Mouse (Mus musculus) heart, postnatal 14 days (tissue): ENCODE results near the gene Gm49601. TPM values are rescaled to one million over a fixed set of nuclear protein-coding genes. Genes with fewer than 3 reads are reported as not detected.

Experiments
- DNase-seq, 2 experiments: peaks; one replicate each; pipeline ENCODE4 v3.0.0; 2021 to 2022
- intact Hi-C: fragments of 180-260 bp; cut with DNase I; formaldehyde crosslinking; loops from one replicate; pipeline ENCODE4 v1.15.1; 2025
- total RNA-seq, 2 experiments: library from RNA; stranded (reverse); gene quantifications; 2 replicates each; pipeline ENCODE4 v1.2.3; 2021

Gene Gm49601
- total RNA-seq, 2 experiments from 2014 or later = 2.8 to 4.0 TPM

DNA sequence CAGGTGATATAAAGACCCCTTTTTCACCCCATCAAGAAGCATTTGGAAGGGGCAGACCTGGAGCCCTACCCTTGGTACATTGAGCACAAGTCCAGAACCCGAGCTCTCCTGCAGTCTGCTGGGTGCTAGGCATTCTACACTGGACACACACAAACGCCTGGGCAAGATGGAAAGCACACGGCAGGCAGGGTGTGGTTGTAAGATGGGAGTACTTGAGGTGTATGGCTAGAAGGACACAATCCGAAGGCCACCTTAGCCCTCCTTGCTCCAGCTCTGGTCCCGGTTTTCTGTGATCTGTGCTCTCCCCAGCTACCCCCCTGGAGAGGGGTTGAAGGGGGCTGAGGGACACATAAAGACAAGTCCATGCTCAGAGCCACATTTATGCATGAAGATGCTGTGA is 4.1 kb upstream of the Gm49601 start:
- intact Hi-C loops = no loop called here
- DNase-seq = no peak

GRCm38 (mm10) chr16:18629390-18630231 is 3.4 kb upstream of the Gm49601 start, which contains the start of gene Sept5:
TSS of gene Sept5 (minus strand) at chr16:18629954.
- intact Hi-C loops = loop anchor here (5.0 kb wide), 3 partner anchors 48 to 228 kb away; no protein-coding TSS in a partner anchor
- peak; percentile 78 to 85 for DNase-seq

GRCm38 (mm10) chr16:18628948-18629340 is 2.7 kb upstream of the Gm49601 start:
- DNase-seq = no peak
- intact Hi-C loops = loop anchor here (5.0 kb wide), 3 partner anchors 48 to 228 kb away; no protein-coding TSS in a partner anchor

GRCm38 (mm10) chr16:18628206-18628947 is 2.1 kb upstream of the Gm49601 start:
- DNase-seq = no peak
- intact Hi-C loops = loop anchor here (5.0 kb wide), 3 partner anchors 49 to 229 kb away; no protein-coding TSS in a partner anchor

DNA sequence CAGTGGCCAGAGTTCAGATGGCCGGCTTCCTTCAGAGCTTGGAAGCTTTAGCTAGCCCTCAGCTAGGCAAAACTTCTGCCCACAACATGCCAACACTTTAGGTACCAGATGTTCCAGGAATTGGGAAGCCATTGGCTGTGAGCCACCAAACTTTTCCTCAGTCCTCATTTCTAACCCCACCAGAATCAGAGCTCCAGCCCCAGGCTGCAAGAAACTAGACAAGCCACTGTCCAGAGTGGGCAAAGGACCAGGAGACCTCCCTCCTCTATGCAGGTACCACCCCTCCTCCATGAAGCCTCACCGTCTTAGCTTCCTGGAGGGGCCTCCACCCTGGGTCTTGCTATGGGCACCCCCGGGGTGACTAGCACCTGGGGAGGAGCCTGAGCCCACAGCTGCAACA is 936 bp upstream of the Gm49601 start:
- DNase-seq = no peak
- intact Hi-C loops = loop anchor here (5.0 kb wide), 3 partner anchors 50 to 230 kb away; no protein-coding TSS in a partner anchor

- peak in 1 of 2 experiments; percentile 21 for DNase-seq
- intact Hi-C loops = loop anchor here (5.0 kb wide), 3 partner anchors 51 to 231 kb away; no protein-coding TSS in a partner anchor
Measured at GRCm38 (mm10) chr16:18625791-18626311, 376 bp downstream of the Gm49601 start.

DNA sequence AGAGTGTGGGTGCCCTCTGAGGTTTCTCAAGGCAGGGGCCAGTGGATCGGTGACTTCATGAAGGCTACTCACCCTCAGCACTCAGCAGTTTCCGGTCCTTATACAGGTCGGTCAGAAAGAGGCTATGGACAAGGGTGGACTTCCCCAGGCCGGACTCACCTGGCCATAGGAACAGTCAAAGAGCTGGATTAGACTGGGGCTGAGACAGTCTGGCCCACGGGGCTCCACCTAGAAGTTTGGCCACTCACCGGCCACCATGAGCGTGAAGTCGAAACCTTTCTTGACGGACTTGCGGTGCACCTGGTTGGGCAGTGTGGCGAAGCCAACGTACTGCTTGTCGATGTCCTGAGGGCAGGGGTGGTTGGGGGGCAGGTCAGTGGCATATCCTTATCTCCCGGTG is 1.1 kb downstream of the Gm49601 start:
- DNase-seq = no peak
- intact Hi-C loops = loop anchor here (5.0 kb wide), 3 partner anchors 52 to 232 kb away; no protein-coding TSS in a partner anchor

DNA sequence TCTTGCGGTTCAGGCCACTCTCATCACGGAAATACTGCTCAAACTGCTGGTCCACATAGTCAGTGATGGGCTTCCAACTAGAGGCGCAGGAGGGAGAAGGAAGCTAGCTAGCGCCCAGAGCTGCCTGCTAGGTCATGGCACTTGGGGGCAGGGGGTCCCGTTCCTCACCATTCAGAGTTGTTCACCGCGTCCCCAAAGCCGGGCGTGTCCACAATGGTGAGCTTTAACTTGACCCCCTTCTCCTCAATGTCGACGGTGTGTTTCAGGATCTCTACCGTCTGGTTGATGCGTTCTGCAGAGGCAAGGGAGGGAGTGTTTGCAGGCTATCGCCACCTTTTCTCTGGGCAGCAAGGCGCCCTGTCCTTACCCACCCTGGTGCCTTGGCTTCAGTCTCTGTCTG is 1.6 kb downstream of the Gm49601 start:
- intact Hi-C loops = loop anchor here (5.0 kb wide), 3 partner anchors 53 to 233 kb away; no protein-coding TSS in a partner anchor
- no peak for DNase-seq

GRCm38 (mm10) chr16:18623751-18624540 is 2.3 kb downstream of the Gm49601 start:
- intact Hi-C loops = no loop called here
- no peak for DNase-seq

- DNase-seq = no peak
- intact Hi-C loops = no loop called here
Measured at GRCm38 (mm10) chr16:18622916-18623750, 3.1 kb downstream of the Gm49601 start.

GRCm38 (mm10) chr16:18622019-18622418 is 4.2 kb downstream of the Gm49601 start, which contains the start of gene Gp1bb:
TSS of gene Gp1bb (minus strand) at chr16:18622403.
- intact Hi-C loops = no loop called here
- no peak for DNase-seq

- peak; percentile 30 to 38 for DNase-seq
- intact Hi-C loops = no loop called here
Measured at GRCm38 (mm10) chr16:18621362-18622001, 4.7 kb downstream of the Gm49601 start.

DNA sequence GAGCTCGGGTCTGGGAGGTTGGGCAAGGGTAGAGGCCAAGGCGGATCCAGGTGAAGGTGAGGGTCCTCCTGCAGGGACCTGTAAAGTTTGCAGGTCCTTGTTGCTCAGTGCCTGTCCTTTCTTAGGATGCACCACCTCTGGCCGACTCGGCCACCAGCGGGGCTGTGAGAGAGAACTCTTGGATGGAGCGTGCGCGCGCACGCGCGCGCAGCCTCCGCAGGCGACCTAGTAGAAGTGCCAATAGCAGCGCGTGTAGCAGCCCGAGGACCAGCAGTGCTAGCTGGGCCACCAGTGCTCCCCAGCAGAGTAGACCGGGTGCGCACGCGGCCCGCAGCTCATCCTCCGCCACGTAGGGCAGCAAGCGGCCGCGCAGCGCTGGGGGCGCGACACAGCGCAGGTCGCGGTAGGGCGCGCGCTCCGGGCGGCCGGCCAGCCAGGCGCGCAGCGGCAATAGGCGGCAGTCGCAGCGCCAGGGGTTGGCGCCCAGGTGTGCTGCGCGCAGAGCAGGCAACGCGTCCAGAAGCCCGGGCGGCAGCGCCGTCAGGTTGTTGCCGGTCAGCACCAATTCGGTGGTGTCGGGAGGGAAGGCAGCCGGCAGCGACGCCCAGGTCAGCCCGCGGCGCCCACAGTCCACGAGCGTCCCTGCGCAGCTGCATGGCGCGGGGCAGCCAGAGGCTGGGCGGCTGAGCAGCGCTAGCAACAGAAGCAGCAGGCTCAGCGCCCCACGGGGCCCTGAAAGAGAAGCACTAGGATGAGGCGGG is 5.4 kb downstream of the Gm49601 start:
- intact Hi-C loops = no loop called here
- DNase-seq = peak; percentile 40 to 53

DNA sequence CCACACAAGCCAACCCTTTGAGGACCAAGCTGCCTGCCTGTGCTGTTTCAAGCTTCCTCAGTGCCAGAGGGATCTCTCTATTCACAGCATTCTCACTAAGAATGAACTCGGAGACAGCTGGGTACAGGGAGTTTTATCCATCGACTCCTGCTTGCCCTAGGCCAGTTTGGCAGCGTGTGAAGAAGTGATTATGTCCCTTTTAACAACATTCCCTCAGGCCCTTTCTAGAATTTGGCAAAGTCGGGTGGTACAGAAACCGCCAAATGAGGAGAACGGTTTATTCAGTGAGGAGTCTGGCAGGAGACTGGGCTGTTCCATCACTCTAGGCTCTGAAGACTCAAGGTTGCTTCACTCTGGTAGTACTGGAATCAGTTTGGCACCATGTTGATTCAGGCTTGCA is 6.0 kb downstream of the Gm49601 start:
- DNase-seq = no peak
- intact Hi-C loops = no loop called here

- DNase-seq = no peak
- intact Hi-C loops = loop anchor here (2.0 kb wide), 1 partner anchor 274 kb away; no protein-coding TSS in a partner anchor
Measured at GRCm38 (mm10) chr16:18619110-18619509, 7.1 kb downstream of the Gm49601 start.

- intact Hi-C loops = loop anchor here (2.0 kb wide), 1 partner anchor 273 kb away; no protein-coding TSS in a partner anchor
- no peak for DNase-seq
Measured at GRCm38 (mm10) chr16:18618297-18618696, 7.9 kb downstream of the Gm49601 start.

- peak; percentile 89 to 94 for DNase-seq
- intact Hi-C loops = loop anchor here (1.0 to 2.0 kb wide), 2 partner anchors 174 to 273 kb away; no protein-coding TSS in a partner anchor
Measured at GRCm38 (mm10) chr16:18617370-18618065, 8.7 kb downstream of the Gm49601 start.
